10 mouse cellular contexts compared by ENCODE assay signal in genomic region chr9:70084107-70084506, GRCm38 (mm10). TPM values are rescaled to one million over a fixed set of nuclear protein-coding genes. Genes with fewer than 3 reads are reported as not detected.
DNase-seq lines count a peak whose midpoint lies in the region; ATAC-seq and TF ChIP-seq lines count a peak whose summit lies in the region.
"Had no signal": no experiment of that assay in that cellular context is flagged by ENCODE, and none has a peak within 500 bp of the region (broad histone marks: within the 10 kb centered on the region; RNA-seq: fewer than 3 reads in every experiment).

No protein-coding gene starts in this region.

- WGBS in hindbrain, embryonic 11.5 days = 60% methylated on average over 11 of the region's 11 CpGs
- 62% methylated on average over 11 of the region's 11 CpGs for WGBS in hindbrain, embryonic 13.5 days

- TF ChIP-seq CTCF in ES-Bruce4 (IDR thresholded peaks at IDR 0.05; ENCODE audit: low read depth, low read length) = peak; percentile 39

- no peaks in the 10 kb centered on the region for H3K36me3 ChIP-seq in hindbrain, embryonic 11.5 days (ENCODE audit: control insufficient read depth, insufficient read depth, low read length)
- H3K36me3 ChIP-seq in hindbrain, embryonic 13.5 days = no peaks in the 10 kb centered on the region
- no peaks in the 10 kb centered on the region for H3K36me3 ChIP-seq in ES-Bruce4 (ENCODE audit: control insufficient read depth, insufficient read depth, low read length, poor library complexity, severe bottlenecking)
- H3K36me3 ChIP-seq: embryonic facial prominence, embryonic 15.5 days; liver, embryonic 15.5 days had no signal

- H3K27ac ChIP-seq in hindbrain, embryonic 11.5 days (ENCODE audit: low read depth, low read length) = no peak overlapping the region
- no peak overlapping the region for H3K27ac ChIP-seq in hindbrain, embryonic 13.5 days
- H3K27ac ChIP-seq in ES-Bruce4 (ENCODE audit: insufficient read depth, low read length) = 0 out of 2 replicates have a peak overlapping the region, but pooled peaks have one; percentile 22
- H3K27ac ChIP-seq: embryonic facial prominence, embryonic 15.5 days; liver, embryonic 15.5 days had no signal

- no peak overlapping the region for H3K4me3 ChIP-seq in hindbrain, embryonic 11.5 days (ENCODE audit: low read depth, low read length)
- no peak overlapping the region for H3K4me3 ChIP-seq in hindbrain, embryonic 13.5 days
- no peak overlapping the region; the same call in 1 of the 2 replicates for H3K4me3 ChIP-seq in ES-Bruce4 (ENCODE audit: low read depth, low read length)
- H3K4me3 ChIP-seq: embryonic facial prominence, embryonic 15.5 days; liver, embryonic 15.5 days had no signal

- no peak overlapping the region for H3K9ac ChIP-seq in hindbrain, embryonic 11.5 days (ENCODE audit: low read depth, low read length)
- no peak overlapping the region for H3K9ac ChIP-seq in hindbrain, embryonic 13.5 days
- H3K9ac ChIP-seq in ES-Bruce4 (ENCODE audit: low read depth, poor library complexity, severe bottlenecking) = no peak overlapping the region
- H3K9ac ChIP-seq: embryonic facial prominence, embryonic 15.5 days; liver, embryonic 15.5 days had no signal

- ATAC-seq in hindbrain, embryonic 11.5 days (ENCODE audit: low FRiP score) = no peak
- ATAC-seq in hindbrain, embryonic 13.5 days (ENCODE audit: low FRiP score) = no peak

- no peak overlapping the region for H3K4me2 ChIP-seq in hindbrain, embryonic 11.5 days (replicated peaks; ENCODE audit: low read depth, low read length)
- no peak overlapping the region for H3K4me2 ChIP-seq in hindbrain, embryonic 13.5 days
- H3K4me2 ChIP-seq: embryonic facial prominence, embryonic 15.5 days; liver, embryonic 15.5 days had no signal

- no peak for TF ChIP-seq EP300 in ES-Bruce4 (IDR thresholded peaks at IDR 0.05; ENCODE audit: insufficient read depth, low read depth, low read length)

- no peaks in the 10 kb centered on the region for H3K9me3 ChIP-seq in hindbrain, embryonic 11.5 days (ENCODE audit: control insufficient read depth, low read length)
- no peaks in the 10 kb centered on the region for H3K9me3 ChIP-seq in hindbrain, embryonic 13.5 days
- no peaks in the 10 kb centered on the region for H3K9me3 ChIP-seq in ES-Bruce4 (replicated peaks; ENCODE audit: control insufficient read depth, insufficient read depth, low read length, poor library complexity, severe bottlenecking)
- H3K9me3 ChIP-seq: embryonic facial prominence, embryonic 15.5 days; liver, embryonic 15.5 days had no signal

- intact Hi-C loops in left cerebral cortex, postnatal 4 days (cut with DNase I) = loop anchor here (5.0 kb wide), 1 partner anchor 67 kb away; no protein-coding TSS in a partner anchor

- no peak for TF ChIP-seq POLR2A in ES-Bruce4 (IDR thresholded peaks at IDR 0.05; ENCODE audit: insufficient read depth, low read length)

- no peaks in the 10 kb centered on the region for H3K27me3 ChIP-seq in hindbrain, embryonic 11.5 days (ENCODE audit: control insufficient read depth, insufficient read depth, low read length)
- H3K27me3 ChIP-seq in hindbrain, embryonic 13.5 days = no peaks in the 10 kb centered on the region
- H3K27me3 ChIP-seq in ES-Bruce4 (ENCODE audit: control insufficient read depth, insufficient read depth, low read length, poor library complexity, severe bottlenecking) = no peaks in the 10 kb centered on the region
- H3K27me3 ChIP-seq: embryonic facial prominence, embryonic 15.5 days; liver, embryonic 15.5 days had no signal

- DNase-seq in hindbrain, embryonic 11.5 days (ENCODE audit: low spot score) = peak; percentile 70
- peak; percentile 66 for DNase-seq in adrenal gland, postnatal 10 days
- peak; percentile 77 to 81 for DNase-seq in frontal cortex, postnatal 36 days (ENCODE audit: low spot score in 2 of 2)
- DNase-seq in left cerebral cortex, postnatal 4 days = peak; percentile 61
- DNase-seq in right cerebral cortex, postnatal 36 days (ENCODE audit: low spot score in 2 of 2) = peak; percentile 47 to 50
- no peak for DNase-seq in urinary bladder, adult 2 months (ENCODE audit: low spot score)

- no peaks in the 10 kb centered on the region for H3K4me1 ChIP-seq in hindbrain, embryonic 11.5 days (replicated peaks; ENCODE audit: control insufficient read depth, insufficient read depth, low read length)
- peaks cover 23% of the 10 kb centered on the region for H3K4me1 ChIP-seq in hindbrain, embryonic 13.5 days (replicated peaks)
- peaks cover 7% of the 10 kb centered on the region for H3K4me1 ChIP-seq in ES-Bruce4 (ENCODE audit: control insufficient read depth, insufficient read depth, low read length)
- H3K4me1 ChIP-seq: liver, embryonic 15.5 days had no signal

RNA-seq across cellular contexts. Expression of gene Gcnt3, which starts 46.2 kb away (rescaled TPM):
- polyA plus RNA-seq in hindbrain, embryonic 11.5 days (2014; fragmentation: Nextera tagmentation; extraction: Ambion mirVana) = 0.03 TPM in 1 of 2 replicates, not detected in the other
- 0.09 TPM in 1 of 2 replicates, not detected in the other for polyA plus RNA-seq in hindbrain, embryonic 13.5 days (2015; fragmentation: Nextera tagmentation; extraction: Ambion mirVana)
- polyA plus RNA-seq in ES-Bruce4 (2011; ENCODE audit: insufficient read depth, insufficient read length, low read depth, missing spikeins) = 0.18 and 0.61 TPM in 2 replicates
- total RNA-seq in adrenal gland, postnatal 10 days (2021) = not detected
- not detected for total RNA-seq in left cerebral cortex, postnatal 4 days (2021)
- 2.6 TPM in 2 replicates for polyA plus RNA-seq in urinary bladder, adult 2 months (2012; rRNA removed)
- polyA plus RNA-seq: liver, embryonic 15.5 days had no signal

RNA-seq across cellular contexts. Expression of gene Fam81a, which starts 58.3 kb away (rescaled TPM):
- polyA plus RNA-seq in hindbrain, embryonic 11.5 days (2014; fragmentation: Nextera tagmentation; extraction: Ambion mirVana) = 6.3 and 8.4 TPM in 2 replicates
- 7.9 and 10.0 TPM in 2 replicates for polyA plus RNA-seq in hindbrain, embryonic 13.5 days (2015; fragmentation: Nextera tagmentation; extraction: Ambion mirVana)
- 7.8 and 8.3 TPM in 2 replicates for polyA plus RNA-seq in ES-Bruce4 (2011; ENCODE audit: insufficient read depth, insufficient read length, low read depth, missing spikeins)
- total RNA-seq in adrenal gland, postnatal 10 days (2021) = 1 to 10 TPM; 3.2 to 3.7 TPM
- total RNA-seq in left cerebral cortex, postnatal 4 days (2021) = 10 to 100 TPM; 61.8 to 65.9 TPM
- 1.6 and 2.0 TPM in 2 replicates for polyA plus RNA-seq in urinary bladder, adult 2 months (2012; rRNA removed)
